Mouse (Mus musculus) cerebellum, adult 18-20 months (tissue): ENCODE measurements around the gene Pprc1.
A peak's percentile ranks its signal among the peaks of the same experiment; 100 is the strongest.

Source experiments
- DNase-seq, 2 experiments: peaks; one replicate each; pipeline ENCODE4 v3.0.0; 2021

The Pprc1 gene

GRCm38 (mm10) chr19:46035971-46036370 lies 8.7 kb upstream of the Pprc1 start:
- DNase-seq, result peak; percentile 48 to 57

- peak in 1 of 2 experiments; percentile 42 for DNase-seq
Measured at GRCm38 (mm10) chr19:46036477-46037242, 8.0 kb upstream of the Pprc1 start.

- no peak for DNase-seq
Measured at GRCm38 (mm10) chr19:46037243-46037924, 7.3 kb upstream of the Pprc1 start.

- peak; percentile 48 to 73 for DNase-seq
Measured at GRCm38 (mm10) chr19:46037925-46038850, 6.5 kb upstream of the Pprc1 start.

GRCm38 (mm10) chr19:46038851-46039260 lies 5.8 kb upstream of the Pprc1 start:
- DNase-seq, result peak; percentile 41 to 49

GRCm38 (mm10) chr19:46039478-46039877 lies 5.2 kb upstream of the Pprc1 start:
- DNase-seq, result peak; percentile 92

- DNase-seq, result peak in 1 of 2 experiments; percentile 24
Measured at GRCm38 (mm10) chr19:46040149-46040902, 4.4 kb upstream of the Pprc1 start.

GRCm38 (mm10) chr19:46041299-46041932 lies 3.3 kb upstream of the Pprc1 start:
- DNase-seq, result no peak

GRCm38 (mm10) chr19:46041933-46042475 lies 2.7 kb upstream of the Pprc1 start:
- peak; percentile 74 to 83 for DNase-seq

- peak in 1 of 2 experiments; percentile 45 for DNase-seq
Measured at GRCm38 (mm10) chr19:46042476-46043011, 2.1 kb upstream of the Pprc1 start.

GRCm38 (mm10) chr19:46043380-46043779 lies 1.3 kb upstream of the Pprc1 start:
- peak in 1 of 2 experiments; percentile 42 for DNase-seq

- DNase-seq, result peak; percentile 90 to 91
Measured at GRCm38 (mm10) chr19:46044993-46045695, 458 bp downstream of the Pprc1 start, which contains the start of gene Ldb1. TSS of gene Ldb1 (minus strand) at chr19:46045214.

- DNase-seq, result peak; percentile 54 to 55
Measured at GRCm38 (mm10) chr19:46045696-46046311, 1.1 kb downstream of the Pprc1 start.

GRCm38 (mm10) chr19:46046621-46047025 lies 1.9 kb downstream of the Pprc1 start:
- no peak for DNase-seq

- no peak for DNase-seq
Measured at GRCm38 (mm10) chr19:46047426-46047825, 2.7 kb downstream of the Pprc1 start.

GRCm38 (mm10) chr19:46049129-46049528 lies 4.4 kb downstream of the Pprc1 start:
- no peak for DNase-seq

GRCm38 (mm10) chr19:46050462-46050861 lies 5.8 kb downstream of the Pprc1 start:
- DNase-seq, result no peak

GRCm38 (mm10) chr19:46055752-46056387 lies 11.2 kb downstream of the Pprc1 start:
- DNase-seq, result no peak

- DNase-seq, result peak; percentile 91 to 96
Measured at GRCm38 (mm10) chr19:46056388-46056946, 11.8 kb downstream of the Pprc1 start.
